Mouse (Mus musculus): ENCODE measurements around the gene 0610030E20Rik.

The 0610030E20Rik gene

DNA sequence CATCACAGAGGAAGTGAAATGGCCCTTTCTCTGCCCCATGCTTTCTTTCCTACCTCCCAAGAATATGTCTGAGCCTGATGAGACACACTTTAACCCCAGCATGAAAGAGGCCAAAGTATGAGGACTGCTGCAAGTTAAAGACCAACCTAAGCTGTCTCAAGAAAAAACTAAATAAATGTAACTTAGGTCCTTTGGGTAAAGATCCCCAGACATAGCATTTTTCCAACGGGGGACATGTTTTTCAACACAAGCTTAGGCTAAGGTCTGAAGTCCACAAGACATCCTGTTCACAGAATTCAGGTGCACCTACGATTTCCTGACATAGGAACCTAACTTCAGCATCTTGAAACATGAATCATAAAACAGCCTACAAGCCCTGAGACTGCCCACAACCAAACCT is 3.1 kb downstream of the 0610030E20Rik start:
- DNase-seq (ENCODE audit: low read depth): no peak

DNA sequence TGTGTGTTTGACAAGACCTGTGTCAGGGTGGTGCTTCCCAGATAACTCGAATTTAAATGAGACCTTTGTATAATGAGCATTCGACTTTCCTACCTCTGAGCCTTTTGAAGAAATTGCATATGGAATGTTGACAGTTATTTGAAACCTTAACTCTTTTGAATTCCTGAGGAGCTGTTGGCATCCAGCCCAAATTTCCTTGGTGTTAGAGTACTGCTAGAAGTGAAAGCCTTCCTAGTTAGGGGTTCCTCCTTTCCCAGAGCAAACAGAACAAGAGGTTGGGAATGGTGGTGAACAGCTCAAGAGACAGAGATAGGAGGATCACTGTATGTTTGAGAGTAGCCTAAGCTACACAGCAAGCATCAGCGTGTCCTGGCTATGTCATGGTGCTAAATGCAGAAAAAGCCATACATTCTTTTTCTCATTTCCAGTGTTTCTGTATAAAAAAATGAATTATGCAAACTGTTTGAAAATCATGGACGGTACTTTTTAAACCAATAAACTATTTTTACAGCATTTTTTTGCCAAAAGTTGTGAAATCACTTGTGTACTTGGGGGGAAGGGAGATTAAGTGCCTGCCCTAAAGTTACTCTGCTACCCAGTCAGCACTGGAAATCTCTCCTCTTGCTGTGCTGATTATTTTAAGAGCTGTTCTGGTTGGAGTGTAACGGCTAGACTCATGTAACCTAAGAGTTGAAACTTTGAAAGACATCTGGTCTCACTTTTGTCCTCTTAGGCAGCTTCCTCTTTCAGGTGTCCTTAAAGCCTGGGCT is 5.7 kb downstream of the 0610030E20Rik start:
- no peak for DNase-seq (ENCODE audit: low read depth)

DNA sequence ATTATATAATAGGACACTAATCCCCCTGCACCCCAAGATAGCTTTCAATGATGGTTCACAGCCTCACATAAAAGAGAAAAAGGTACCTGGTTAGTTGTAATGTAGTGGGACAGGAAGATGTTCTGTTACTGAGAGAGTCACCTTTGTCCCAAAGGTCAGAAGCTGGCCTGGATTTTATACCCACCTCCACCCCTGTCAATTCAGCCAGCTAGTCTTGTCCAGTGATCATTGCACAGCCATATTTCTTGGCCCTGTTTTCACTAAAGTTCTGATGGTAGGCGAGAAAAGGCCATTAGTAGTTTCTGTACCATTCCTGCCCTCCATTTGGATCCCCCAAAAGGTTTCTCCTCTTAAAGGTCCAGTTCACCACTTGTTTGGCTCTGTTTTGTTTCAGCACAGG is 6.9 kb downstream of the 0610030E20Rik start:
- no peak for DNase-seq (ENCODE audit: low read depth)

DNA sequence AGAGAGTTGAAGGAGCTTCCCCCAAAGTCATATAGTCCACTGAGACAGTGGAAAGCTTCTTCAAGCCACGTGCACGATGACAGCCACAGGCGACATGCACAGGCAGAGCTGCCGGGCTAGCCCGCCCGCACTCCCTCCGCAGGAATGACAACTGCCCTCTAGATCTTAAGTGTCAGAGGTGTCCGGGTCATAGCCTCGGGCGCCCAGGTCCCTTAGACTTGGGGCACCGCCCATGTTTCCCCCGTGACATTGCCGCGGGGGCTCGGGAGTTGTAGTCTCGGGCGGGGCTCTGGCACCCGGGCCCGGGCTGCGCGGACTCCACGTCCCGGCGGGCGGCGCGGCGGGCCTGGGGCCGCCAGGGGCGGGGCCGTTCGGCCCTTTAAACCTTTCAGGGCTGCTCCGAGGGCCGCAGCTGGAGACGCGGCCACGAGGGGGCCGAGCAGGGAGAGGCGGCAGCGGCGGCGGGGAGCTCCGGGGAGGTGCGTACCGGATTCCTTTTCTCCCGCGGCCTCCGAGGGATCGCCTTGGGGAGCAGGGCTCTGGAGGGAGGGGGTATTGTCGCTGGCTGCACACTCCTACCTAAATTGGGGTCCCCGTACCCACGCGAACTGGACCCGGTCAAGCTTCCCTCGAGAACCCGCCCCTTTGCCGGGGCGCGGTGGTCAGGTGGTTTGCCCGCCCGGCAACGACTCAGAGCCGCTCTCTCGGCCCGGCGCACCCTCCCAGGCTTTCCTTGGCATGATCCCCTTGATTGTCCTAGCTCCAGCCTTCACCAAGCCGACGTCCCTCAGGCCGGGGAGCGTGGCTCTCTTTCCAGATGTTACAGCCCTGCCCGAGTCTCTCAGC is 8.2 kb downstream of the 0610030E20Rik start, which contains the start of gene Tmem150a:
TSS of gene Tmem150a (plus strand) at position 382 of the 846 bp plus-strand sequence.
- peak; percentile 66 for DNase-seq (ENCODE audit: low read depth)

DNA sequence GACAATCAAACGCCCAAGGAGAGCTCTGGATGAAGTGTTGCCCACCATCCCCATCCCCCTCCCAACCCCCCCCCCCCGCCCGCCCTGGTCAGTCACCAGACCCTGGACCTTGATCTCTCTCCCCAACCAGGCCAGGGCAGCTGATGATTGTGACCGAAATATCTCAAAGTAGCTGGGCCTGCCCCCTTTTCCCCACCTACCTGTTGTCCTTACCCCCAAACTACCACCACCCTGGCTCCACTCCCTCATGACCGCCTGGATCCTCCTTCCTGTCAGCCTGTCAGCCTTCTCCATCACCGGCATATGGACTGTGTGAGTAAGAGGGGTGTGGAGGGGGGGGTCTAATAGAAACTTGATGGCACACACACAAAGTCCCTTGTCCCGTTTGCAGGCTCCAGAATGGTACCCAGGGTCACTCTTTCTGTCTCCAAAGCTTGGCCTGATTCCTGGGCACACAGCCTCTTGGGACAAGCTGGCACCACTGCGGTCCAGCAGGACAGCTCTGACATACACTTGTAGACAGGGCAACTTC is 8.9 kb downstream of the 0610030E20Rik start:
- no peak for DNase-seq (ENCODE audit: low read depth)

DNA sequence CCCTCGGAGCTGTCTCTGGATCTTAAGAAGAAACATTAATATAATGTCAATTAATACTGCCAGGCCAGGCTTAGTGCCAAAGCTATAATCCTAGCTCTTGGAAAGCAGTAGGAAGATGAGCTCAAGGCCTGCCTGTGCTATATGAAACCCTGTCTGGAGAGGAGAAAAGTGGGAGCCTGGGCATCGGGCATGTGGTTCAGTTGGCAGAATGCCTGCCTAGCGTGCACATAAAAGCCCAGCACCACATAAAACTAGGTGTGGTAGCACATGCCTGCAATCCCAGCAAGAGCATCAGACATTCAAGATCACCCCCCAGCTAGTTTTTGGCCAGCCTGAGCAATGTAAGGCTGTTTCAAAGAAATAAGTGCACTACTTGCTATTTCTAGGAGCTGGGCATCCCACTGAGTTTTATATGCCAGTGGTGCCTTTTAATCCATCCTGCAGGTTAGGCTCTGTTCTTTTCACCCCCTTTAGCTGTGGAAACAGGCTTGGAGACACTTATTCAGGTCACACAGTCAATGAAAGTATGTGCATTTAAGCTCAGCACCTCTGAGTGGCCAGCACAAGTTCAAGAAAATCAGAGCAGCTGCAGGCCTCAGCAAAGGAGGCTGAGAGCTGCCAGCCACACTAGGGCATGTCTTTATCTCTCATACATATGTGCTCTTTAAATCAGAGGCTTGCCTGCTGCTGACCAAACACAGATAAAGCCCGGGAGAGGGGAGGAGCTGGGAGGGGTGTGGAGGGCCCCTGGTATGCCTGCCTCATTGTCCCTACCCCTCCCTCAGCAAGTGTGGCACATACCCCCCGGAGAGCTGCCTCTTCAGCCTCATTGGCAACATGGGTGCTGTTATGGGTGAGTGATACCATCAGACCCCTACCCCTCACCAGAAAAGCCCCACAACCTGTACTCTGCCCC is 10.3 kb downstream of the 0610030E20Rik start:
- DNase-seq (ENCODE audit: low read depth): no peak

DNA sequence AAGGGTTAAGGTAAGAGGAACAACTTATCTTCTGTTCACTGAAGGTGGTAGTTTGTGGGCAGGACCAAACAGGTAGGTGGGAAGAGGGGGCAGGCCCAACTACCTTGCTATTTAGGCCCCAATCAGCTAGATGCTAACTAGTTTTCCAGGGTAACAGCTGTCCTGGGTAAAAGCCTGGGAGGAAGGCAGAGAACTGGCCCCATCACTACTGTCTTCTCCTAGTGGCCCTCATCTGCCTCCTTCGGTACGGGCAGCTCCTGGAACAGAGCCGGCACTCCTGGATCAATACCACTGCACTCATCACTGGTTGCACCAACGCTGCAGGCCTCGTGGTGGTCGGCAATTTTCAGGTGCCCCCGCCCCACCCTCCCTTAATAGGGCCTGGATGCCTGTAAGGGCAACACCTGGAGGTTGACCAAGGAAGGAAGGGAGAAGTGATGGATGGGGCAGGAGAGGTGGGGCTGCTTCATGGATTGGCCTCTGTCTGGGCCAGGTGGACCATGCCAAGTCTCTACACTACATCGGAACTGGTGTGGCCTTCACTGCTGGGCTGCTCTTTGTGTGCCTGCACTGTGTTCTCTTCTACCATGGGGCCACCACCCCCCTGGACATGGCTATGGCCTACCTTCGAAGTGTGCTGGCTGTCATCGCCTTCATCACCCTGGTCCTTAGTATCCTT is 11.1 kb downstream of the 0610030E20Rik start:
- DNase-seq (ENCODE audit: low read depth): no peak

DNA sequence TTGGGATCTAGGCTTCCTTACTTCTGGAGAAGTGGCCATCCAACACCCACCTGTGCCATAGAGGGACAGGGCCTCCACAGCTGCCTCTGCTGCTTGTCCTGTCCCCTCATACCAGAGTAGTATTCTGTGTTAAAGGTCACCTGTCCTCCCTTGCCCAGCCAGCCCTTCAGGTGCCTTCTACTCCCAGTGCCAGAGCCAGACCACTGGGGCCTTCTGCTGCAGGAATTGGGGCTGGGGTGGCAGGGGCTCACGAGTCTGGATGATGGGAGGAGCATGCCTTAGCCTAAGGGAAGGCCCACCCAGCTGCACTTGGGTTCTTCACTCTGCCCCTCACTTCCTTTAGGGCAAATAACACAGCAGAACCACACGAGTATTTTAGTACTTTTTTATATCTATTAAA is 12.2 kb downstream of the 0610030E20Rik start:
- DNase-seq (ENCODE audit: low read depth): no peak

DNA sequence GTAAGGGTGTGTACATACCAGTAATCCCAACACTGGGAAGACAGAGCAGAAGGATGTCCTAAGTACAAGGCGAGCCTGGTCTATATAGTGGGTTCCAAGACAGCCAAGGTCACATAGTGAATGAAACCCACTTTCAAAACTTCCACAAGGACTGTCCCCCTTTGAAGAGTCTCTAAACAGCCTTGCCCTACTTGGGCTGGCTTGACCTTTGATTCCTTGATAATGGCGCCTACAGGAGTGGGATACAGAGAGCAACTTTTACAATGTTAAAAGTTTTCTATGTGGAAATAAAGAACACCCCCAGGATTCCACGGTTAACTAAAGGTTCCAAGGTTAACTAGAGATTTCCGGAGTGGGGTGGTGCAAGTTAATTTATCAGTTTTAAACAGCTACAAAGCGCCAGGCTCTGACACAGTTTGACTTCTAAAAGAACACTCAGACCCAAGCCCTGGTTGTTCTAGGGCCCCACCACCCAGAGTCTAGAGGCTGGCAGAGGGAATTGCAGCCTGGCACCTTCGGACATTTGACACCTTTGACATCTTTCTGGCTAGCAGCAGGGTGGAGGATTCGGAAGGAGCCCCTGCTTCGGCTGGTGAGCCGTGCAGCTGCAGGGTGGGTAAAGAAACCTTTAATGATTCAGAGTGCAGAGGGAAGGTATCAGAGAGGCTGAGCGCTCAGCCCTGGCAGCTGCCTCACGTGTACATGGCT is 12.9 kb downstream of the 0610030E20Rik start:
- no peak for DNase-seq (ENCODE audit: low read depth)

DNA sequence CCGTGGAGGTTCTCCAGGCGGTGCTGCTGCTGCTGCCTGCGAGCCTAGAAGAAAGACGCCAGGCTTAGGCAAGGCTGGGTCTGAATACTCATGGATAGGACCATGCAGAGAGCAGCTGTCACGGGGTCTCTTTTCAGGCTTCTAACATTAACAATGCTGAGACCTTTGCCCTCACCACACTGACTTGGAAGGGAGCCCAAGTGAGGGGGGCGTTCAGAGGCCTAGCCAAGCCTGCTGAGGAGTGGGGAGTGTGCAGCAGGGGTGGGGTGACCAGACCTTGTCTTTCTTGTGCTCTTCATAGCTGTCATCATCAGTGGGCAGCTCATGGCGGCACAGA is 13.4 kb downstream of the 0610030E20Rik start:
- no peak for DNase-seq (ENCODE audit: low read depth)

DNA sequence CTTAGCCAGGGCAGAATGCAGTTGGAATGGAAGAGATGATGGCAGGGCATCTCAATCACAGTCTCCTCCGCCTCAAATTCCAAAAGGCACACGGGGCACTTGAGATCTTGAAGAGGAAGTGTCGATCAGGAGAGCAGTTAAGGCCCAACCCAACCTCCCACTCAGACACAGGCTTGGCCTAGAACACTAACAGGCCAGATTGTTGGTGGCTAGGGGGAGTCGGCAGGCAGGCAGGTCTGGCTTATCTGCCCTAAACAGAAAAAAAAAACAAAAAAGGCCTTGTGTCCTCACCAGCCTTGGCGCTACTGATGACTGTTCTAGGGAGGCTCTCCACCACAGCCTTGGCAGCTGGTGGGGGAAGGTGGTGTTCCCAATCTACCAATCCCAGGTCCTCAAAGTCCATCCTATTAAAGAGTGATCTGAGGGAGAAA is 14.0 kb downstream of the 0610030E20Rik start:
- DNase-seq (ENCODE audit: low read depth): no peak

DNA sequence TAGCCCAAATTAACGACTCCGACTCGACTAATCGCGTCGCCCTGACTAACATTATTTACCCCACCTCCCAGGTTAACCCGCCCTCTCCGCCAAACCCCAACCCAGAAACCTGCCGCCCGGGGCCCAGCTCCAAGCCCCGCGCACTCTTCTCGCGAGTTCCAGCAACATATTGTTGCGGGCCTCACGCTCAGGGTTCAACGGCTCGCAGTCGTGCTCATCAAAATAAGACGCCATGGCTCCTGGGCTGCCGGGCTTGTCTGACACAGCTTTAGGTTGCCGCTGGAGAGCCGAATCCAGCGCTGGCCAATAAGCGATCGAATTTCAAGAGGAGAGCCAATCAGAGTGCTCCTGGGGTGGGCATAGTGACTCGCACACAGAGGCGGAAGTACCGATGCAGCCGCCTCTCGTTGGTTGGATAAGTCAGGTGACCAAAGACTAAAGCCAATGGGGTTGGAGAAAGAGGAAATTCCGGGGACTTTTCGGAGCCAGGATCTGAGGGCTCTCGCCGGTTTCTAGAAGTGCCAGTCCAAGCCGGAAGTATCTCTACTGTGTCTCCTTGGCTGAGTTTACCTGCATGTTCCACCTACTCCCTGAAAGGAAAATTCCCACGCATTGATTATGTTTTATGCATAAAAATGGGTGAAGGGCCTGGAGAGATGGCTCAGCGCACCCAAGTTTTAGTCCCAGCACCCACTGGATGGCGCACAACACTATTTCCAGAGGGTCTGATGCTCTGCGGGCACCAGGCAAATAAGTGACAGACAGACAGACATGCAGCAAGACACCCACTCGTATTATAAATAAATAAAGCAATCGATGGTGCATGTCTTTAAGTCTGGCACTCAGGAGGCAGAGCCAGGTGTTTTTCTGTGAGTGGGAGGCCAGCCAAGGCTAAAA is 15.3 kb downstream of the 0610030E20Rik start:
- DNase-seq (ENCODE audit: low read depth): peak; percentile 98

DNA sequence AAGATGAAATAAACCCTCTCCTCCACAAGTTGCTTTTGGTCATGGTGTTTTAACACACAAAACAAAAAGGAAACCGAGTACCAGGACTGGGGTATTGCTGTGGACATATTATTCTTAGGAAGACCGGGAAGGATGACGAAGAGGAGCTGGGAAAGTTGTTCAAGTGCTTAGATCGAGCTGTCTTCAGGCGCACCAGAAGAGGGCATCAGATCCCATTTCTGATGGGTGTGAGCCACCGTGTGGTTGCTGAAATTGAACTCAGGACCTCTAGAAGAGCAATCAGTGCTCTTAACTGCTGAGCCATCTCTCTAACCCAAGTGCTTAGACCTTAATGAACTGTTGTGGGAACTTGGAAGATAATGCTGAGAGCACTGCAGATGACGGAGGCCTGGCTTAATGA is 16.9 kb downstream of the 0610030E20Rik start:
- no peak for DNase-seq (ENCODE audit: low read depth)

DNA sequence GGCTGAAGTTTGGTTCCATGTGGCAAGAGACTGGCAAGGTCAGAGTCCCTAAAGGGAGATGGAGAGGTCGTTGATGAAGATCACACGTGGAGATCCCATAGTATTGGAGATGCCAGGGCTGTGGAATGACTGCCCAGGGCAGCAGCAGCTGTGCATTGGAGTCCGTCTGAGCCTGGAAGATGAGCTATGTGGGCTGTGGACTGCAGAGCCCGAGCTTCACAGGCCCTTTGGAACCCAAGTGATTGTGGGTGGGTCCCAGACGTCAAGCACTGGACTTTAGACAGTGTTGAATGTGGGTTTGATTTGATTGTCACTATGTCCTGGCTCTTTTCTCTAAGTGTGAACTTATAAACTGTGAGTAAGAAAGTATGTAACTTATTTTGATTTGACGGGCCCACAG is 17.9 kb downstream of the 0610030E20Rik start:
- DNase-seq (ENCODE audit: low read depth): no peak

DNA sequence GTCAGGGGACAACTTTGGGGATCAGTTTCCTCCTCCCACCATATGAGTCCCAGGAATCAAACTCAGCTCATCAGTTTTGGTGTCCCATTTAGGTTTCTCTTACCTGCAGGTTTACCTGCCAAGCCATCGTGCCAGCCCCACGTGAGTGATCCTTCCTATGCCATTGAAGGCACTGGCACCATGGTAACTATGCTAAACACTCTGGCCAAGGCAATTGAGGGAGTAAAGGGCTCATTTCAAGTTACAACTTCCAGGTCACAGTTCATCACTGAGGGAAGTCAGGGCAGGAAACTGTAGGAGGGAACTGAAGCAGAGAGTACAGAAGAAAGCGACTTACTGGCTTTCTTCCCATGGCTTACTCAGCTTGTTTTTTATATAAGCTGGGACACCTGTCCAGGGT is 19.2 kb downstream of the 0610030E20Rik start:
- DNase-seq (ENCODE audit: low read depth): no peak

DNA sequence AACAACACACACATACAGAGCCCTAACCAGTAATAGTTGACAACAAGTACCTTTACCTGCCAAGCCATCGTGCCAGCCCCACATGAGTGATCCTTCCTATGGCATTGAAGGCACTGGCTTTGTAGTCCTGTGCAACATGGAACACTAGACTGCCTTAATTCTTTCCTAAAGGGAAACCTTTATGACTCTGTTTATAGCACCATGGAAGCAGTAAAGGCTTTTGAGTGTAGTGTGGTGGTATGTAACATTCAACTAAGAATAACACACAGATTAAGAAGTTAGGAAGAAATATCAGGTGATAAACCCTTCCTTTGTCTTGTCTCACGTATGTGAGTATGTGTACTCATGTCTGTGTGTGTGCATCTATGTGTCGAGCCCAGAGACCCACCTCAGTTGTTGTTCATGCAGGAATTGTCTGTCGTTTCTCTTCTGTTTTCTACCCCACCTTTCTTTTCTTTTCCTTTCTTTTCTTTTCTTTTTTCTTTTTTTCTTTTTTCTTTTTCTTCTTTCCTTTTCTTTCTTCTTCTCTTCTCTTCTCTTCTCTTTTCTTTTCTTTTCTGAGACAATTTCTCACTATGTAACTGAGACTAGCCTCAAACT is 19.8 kb downstream of the 0610030E20Rik start, which contains the start of gene Rnf181:
TSS of gene Rnf181 (minus strand) at position 113 of the 600 bp plus-strand sequence.
- DNase-seq (ENCODE audit: low read depth): no peak

DNA sequence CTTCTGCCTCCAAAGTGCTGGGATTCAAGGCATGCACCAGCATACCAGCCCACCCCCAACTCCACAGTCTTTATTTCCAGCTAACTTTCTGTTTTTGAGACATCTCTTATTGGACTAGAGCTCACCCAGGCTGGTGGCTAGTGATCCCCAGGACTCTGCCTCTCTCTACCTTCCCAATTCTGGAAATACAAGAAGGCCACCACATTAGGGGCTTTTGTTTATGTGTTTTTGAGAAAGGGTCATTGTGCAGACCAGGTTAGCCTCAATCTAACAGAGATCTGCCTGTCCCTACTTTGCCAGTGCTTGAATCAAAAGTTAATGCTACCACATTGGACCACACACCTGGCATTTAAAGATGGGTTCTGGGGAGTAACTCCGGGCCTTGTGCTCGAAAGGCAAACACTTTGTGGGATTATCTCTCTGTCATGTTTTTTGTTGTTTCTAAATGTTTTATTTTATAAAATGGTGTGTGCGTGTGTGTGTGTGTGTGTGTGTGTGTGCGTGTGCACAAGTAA is 20.4 kb downstream of the 0610030E20Rik start:
- no peak for DNase-seq (ENCODE audit: low read depth)

DNA sequence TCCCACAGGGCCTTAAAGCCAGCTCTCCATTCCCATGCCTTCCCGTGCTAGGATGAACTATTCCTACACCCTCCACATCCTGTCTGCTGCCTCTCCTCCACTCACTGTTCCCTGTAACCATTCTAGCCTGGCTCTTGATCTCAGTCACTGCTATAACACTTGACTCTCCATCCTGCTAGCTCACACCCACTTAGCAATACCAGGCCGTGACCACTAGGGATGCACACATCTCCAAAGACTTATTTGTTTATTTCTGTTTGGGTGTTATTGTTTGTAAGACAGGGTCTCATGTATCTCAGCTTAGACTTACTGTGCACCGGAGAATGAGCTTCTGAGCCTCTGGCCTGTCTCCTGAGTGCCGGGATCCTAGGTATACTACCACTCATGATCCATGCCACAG is 22.4 kb downstream of the 0610030E20Rik start:
- DNase-seq (ENCODE audit: low read depth): peak; percentile 41

DNA sequence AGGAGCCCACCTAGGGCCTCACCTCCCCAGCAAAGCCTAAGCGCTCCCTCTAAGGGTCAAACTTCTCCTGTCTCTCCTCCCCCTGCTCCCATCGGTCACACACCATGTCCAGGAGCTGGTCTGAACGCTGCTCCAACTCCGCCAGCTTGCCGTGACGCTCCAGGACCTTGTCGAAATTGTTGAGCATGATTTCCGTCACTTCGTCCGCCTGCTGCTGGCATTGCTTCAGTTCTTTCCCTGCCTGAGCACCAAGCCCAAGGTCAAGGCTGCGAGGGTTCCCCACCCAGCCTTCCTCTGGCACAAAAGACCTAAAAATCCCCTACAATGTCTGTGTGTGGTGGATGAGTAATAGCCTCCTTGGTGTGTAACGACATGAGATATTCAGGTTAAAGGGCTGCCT is 23.0 kb downstream of the 0610030E20Rik start:
- DNase-seq (ENCODE audit: low read depth): no peak

All from induced T-regulatory cell, adult 2 months (primary cell).